Mouse (Mus musculus) heart, embryonic 13.5 days (tissue): ENCODE data around the gene Zdhhc24. TPM values are rescaled to one million over a fixed set of nuclear protein-coding genes. Genes with fewer than 3 reads are reported as not detected.
"Not testable (repeated sequence)": the region's sequence is repeated elsewhere in the genome, so short reads cannot be mapped to it uniquely, and the experiment has no call there.

Source experiments
- ATAC-seq: fragments of 200-750 bp; cut with Nextera tagmentation; 2 replicates; pipeline ENCODE4 v1.8.0; 2017; ENCODE audit warnings: moderate TSS enrichment; ENCODE audit not compliant: insufficient number of reproducible peaks, low FRiP score, low TSS enrichment; ENCODE audit errors: extremely low read depth
- H3K27ac ChIP-seq: fragments of 300-500 bp; sonication (generic); replicated peaks from 2 replicates; pipeline ENCODE4 v1.5.1; 2015; ENCODE audit warnings: moderate library complexity, mild to moderate bottlenecking, inconsistent platforms
- H3K27me3 ChIP-seq: fragments of 300-500 bp; sonication (generic); replicated peaks from 2 replicates; pipeline ENCODE4 v1.6.1; 2015; ENCODE audit warnings: mild to moderate bottlenecking, inconsistent platforms
- H3K36me3 ChIP-seq: fragments of 300-500 bp; sonication (generic); 2 replicates; pipeline ENCODE4 v1.6.1; 2015; ENCODE audit warnings: mild to moderate bottlenecking, inconsistent platforms
- H3K4me1 ChIP-seq: fragments of 300-500 bp; sonication (generic); 2 replicates; pipeline ENCODE4 v1.6.1; 2015; ENCODE audit warnings: inconsistent platforms
- H3K4me2 ChIP-seq: fragments of 300-500 bp; sonication (generic); 2 replicates; pipeline ENCODE4 v1.6.1; 2015; ENCODE audit warnings: inconsistent platforms, mild to moderate bottlenecking, moderate library complexity
- H3K4me3 ChIP-seq: fragments of 300-500 bp; sonication (generic); 2 replicates; pipeline ENCODE4 v1.5.1; 2015; ENCODE audit warnings: moderate library complexity, mild to moderate bottlenecking, inconsistent platforms
- H3K9ac ChIP-seq: fragments of 300-500 bp; sonication (generic); 2 replicates; pipeline ENCODE4 v1.6.1; 2015; ENCODE audit warnings: inconsistent platforms, mild to moderate bottlenecking, moderate library complexity
- H3K9me3 ChIP-seq: fragments of 300-500 bp; sonication (generic); 2 replicates; pipeline ENCODE4 v1.6.1; 2016; ENCODE audit warnings: inconsistent platforms
- WGBS: fragments of 180-500 bp; shearing (Covaris S2); methylation state at CpG from one replicate; pipeline ENCODE4 v1.1.7; 2015; ENCODE audit warnings: mixed read lengths; 5-methylcytosine and 5-hydroxymethylcytosine counted together
- polyA plus RNA-seq: library from polyadenylated mRNA; unstranded; fragments of >200 nt; fragmentation: Nextera tagmentation; extraction: Ambion mirVana; gene quantifications from 2 replicates; pipeline ENCODE4 v1.2.1, GENCODE M21; 2015

Zdhhc24 gene
- polyA plus RNA-seq, 1 experiment from 2014 or later, result 8.6 TPM

DNA sequence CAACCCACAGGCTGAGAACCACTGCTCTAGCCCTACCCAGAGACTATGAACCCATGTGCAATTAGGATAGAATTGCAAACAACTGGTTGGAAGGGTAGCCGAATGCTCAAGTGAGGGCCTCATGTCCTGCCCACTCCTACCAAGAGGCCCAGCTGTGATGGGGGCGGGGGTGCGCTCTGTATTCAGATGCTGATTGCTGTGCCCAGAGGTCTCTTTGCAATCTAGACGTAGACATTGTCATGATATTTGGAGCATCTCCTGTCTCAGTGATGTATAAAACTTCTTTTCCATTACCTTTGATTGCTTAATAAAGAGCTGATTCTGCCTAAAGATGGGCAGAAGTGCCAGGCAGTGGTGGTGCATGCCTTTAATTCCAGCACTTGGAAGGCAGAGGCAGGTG, 28.7 kb upstream of the Zdhhc24 start:
- H3K4me2 ChIP-seq, result no peak overlapping the region
- peaks cover 40% of the 10 kb centered on the region for H3K27me3 ChIP-seq
- ATAC-seq, result no peak
- no peaks in the 10 kb centered on the region for H3K9me3 ChIP-seq
- no peak overlapping the region for H3K9ac ChIP-seq
- WGBS, result 53% methylated on average over 4 of the region's 4 CpGs
- no peaks in the 10 kb centered on the region for H3K36me3 ChIP-seq
- no peak overlapping the region for H3K27ac ChIP-seq
- peaks cover 4% of the 10 kb centered on the region; the same call in 1 of the 2 replicates for H3K4me1 ChIP-seq
- no peak overlapping the region for H3K4me3 ChIP-seq

DNA sequence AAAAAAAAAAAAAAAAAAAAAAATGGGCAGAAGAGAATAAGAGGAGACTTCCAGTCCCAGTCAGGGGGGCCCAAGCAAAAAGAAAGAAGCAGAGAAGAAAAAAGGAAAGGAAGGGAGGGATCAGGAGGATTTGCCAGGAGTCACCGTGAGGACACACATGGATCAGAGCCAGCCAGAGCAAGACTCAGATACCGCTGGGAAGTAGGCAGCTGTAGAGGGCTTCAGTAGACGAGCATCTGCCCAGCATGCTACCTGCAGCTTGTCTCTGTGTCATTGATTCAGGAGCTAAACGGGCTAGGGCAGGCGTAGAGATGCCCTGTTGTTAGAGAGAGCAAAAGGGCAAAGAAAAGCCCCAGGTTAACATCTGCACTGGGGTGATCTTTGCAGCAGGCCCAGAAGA, 28.2 kb upstream of the Zdhhc24 start:
- 40% methylated on average over 5 of the region's 5 CpGs for WGBS
- Histone ChIP-seq H3K4me2 (no peak overlapping the region), H3K27ac (no peak overlapping the region), H3K36me3 (no peaks in the 10 kb centered on the region), H3K4me1 (peaks cover 4% of the 10 kb centered on the region; the same call in 1 of the 2 replicates), H3K4me3 (no peak overlapping the region), H3K9ac (no peak overlapping the region), H3K9me3 (no peaks in the 10 kb centered on the region), H3K27me3 (peaks cover 40% of the 10 kb centered on the region)
- no peak for ATAC-seq

DNA sequence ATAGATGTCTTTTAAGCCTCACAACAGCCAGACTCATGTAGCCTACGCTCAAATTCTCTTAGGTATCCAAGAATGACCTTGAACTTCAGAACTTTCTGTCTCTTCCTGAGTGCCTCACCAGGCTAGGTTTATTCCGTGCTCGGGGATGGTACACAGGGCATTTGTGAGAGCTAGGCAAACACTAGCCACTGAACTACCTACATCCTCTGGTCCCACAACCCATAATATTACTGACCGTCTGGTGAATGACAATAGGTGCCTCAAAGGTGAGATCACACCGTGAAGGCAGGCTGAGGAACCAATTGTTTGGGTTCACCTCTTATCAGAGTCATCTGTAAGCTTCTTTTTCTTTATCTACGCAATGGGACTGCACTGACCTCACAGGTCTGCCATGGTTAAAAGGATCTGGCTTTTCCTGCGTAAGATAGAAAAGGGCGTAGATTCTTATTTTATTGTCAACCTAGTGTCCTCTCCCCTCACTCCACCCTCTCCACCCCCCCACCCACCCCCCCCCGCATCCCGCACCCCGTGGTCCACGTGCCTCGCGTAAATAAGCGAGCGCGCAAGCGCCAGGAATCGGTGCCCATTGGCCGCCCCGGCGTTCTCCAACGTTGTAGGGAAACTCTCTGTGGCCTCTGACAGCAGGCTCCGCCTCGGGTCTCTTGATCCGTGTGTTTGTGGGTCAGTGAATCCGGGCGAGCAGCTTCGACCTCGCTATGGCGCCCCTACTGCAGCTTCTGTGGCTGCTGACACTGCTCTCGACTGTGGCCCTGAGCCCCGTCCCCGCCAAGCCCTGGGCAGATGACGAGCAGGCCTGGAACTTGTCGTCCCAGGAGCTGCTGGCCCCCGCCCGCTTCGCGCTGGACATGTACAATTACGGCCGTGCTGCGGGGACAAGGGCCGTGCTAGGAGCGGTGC, 23.7 kb upstream of the Zdhhc24 start, which contains the start of gene Ctsf:
Gene Ctsf, plus strand, starts transcription at position 579 of the 918 bp plus-strand sequence.
- H3K27ac ChIP-seq, result no peak within 1 kb of the TSS
- peaks cover 17% of the 10 kb centered on the region for H3K4me1 ChIP-seq
- peaks cover 31% of the 10 kb centered on the region for H3K27me3 ChIP-seq
- peak within 1 kb of the TSS; percentile 67 for H3K4me3 ChIP-seq
- peak within 1 kb of the TSS; percentile 85 for H3K9ac ChIP-seq
- no peaks in the 10 kb centered on the region for H3K9me3 ChIP-seq
- peak within 1 kb of the TSS; percentile 93 for H3K4me2 ChIP-seq
- 0 out of 2 replicates have a peak, but pooled peaks cover 4% of the 10 kb centered on the region for H3K36me3 ChIP-seq
- 4% methylated on average over 45 of the region's 45 CpGs for WGBS
- ATAC-seq, result peak; percentile 40; the same call in 1 of the 2 replicates

GRCm38 (mm10) chr19:4855470-4855820, 23.0 kb upstream of the Zdhhc24 start:
- Histone ChIP-seq H3K27ac (no peak overlapping the region), H3K9ac (peak overlapping the region; percentile 85), H3K4me2 (peak overlapping the region; percentile 93), H3K36me3 (0 out of 2 replicates have a peak, but pooled peaks cover 9% of the 10 kb centered on the region), H3K9me3 (no peaks in the 10 kb centered on the region), H3K4me3 (peak overlapping the region; percentile 67), H3K27me3 (peaks cover 26% of the 10 kb centered on the region), H3K4me1 (peaks cover 17% of the 10 kb centered on the region)
- no peak for ATAC-seq
- 3% methylated on average over 14 of the region's 14 CpGs for WGBS

DNA sequence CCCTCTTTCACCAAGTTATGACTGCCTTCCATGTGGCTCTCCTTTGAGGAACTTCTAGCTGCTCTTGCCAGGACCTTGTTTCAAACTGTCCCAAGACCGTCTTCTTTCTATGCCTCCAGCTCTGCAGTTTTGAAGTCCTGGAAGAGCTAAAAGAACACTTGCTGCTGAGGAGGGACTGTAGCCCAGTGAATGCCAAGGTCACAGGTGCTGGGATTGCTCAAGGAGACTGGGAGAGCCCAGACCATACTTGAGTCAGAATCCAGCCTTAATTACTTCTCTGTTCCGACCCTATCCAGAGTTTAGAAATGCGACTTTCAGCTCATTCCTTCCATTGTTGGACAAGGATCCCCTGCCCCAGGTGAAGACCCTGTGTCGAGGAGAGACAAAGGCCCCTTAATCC, 22.5 kb upstream of the Zdhhc24 start:
- peak overlapping the region; percentile 67; the same call in 1 of the 2 replicates for H3K4me3 ChIP-seq
- no peak for ATAC-seq
- H3K27me3 ChIP-seq, result peaks cover 25% of the 10 kb centered on the region
- H3K4me1 ChIP-seq, result peaks cover 17% of the 10 kb centered on the region
- 75% methylated on average over 4 of the region's 4 CpGs for WGBS
- no peak overlapping the region for H3K9ac ChIP-seq
- H3K27ac ChIP-seq, result no peak overlapping the region
- H3K9me3 ChIP-seq, result no peaks in the 10 kb centered on the region
- 0 out of 2 replicates have a peak, but pooled peaks cover 10% of the 10 kb centered on the region for H3K36me3 ChIP-seq
- peak overlapping the region; percentile 93 for H3K4me2 ChIP-seq

- ATAC-seq, result no peak; the same call in 1 of the 2 replicates
- 42% methylated on average over 6 of the region's 6 CpGs for WGBS
- Histone ChIP-seq H3K27me3 (peaks cover 24% of the 10 kb centered on the region), H3K4me2 (no peak overlapping the region), H3K9ac (no peak overlapping the region; the same call in 1 of the 2 replicates), H3K27ac (no peak overlapping the region), H3K4me3 (no peak overlapping the region), H3K4me1 (peaks cover 17% of the 10 kb centered on the region), H3K36me3 (0 out of 2 replicates have a peak, but pooled peaks cover 10% of the 10 kb centered on the region), H3K9me3 (no peaks in the 10 kb centered on the region)
These were observed 19.4 kb upstream of the Zdhhc24 start for GRCm38 (mm10) chr19:4859081-4859480.

- ATAC-seq, result no peak
- 77% methylated on average over 6 of the region's 6 CpGs for WGBS
These were observed 15.4 kb upstream of the Zdhhc24 start for GRCm38 (mm10) chr19:4863048-4863447.

DNA sequence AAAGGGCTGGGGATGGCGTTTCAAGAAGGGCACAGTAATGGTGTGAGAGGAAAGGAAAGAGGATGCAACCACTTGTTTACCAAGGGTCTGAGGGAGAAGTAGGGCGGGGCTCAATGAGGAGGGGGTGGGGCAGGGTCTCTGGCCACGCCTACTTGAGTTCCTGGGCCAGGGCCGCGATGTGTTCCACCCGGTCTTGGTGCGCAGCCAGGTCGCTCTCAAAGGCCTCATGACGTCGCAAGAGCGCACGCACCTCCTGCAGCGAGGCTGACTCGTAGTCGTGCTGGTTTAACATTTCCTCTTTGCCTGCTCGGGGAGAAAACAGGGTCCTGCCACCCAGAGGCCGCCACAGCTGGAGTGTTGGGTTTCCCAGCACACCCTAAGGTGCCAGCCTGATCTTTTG, 13.3 kb upstream of the Zdhhc24 start:
- Histone ChIP-seq H3K27me3 (peaks cover 49% of the 10 kb centered on the region), H3K4me3 (peak overlapping the region; percentile 18), H3K36me3 (0 out of 2 replicates have a peak, but pooled peaks cover 3% of the 10 kb centered on the region), H3K9ac (peak overlapping the region; percentile 24; the same call in 1 of the 2 replicates), H3K4me2 (peak overlapping the region; percentile 53), H3K9me3 (no peaks in the 10 kb centered on the region), H3K27ac (no peak overlapping the region), H3K4me1 (peaks cover 5% of the 10 kb centered on the region; the same call in 1 of the 2 replicates)
- 9% methylated on average over 17 of the region's 17 CpGs for WGBS
- ATAC-seq, result no peak

More at GRCm38 (mm10) chr19:4863048-4863447, 15.4 kb upstream of the Zdhhc24 start:
- Histone ChIP-seq H3K9me3 (no peaks in the 10 kb centered on the region), H3K36me3 (0 out of 2 replicates have a peak, but pooled peaks cover 10% of the 10 kb centered on the region), H3K4me2 (no peak overlapping the region), H3K27ac (no peak overlapping the region), H3K4me1 (peaks cover 11% of the 10 kb centered on the region; the same call in 1 of the 2 replicates), H3K27me3 (peaks cover 40% of the 10 kb centered on the region), H3K4me3 (no peak overlapping the region), H3K9ac (no peak overlapping the region)

GRCm38 (mm10) chr19:4874613-4875012, 3.9 kb upstream of the Zdhhc24 start:
- not testable (repeated sequence) for H3K27ac ChIP-seq, H3K4me2 ChIP-seq, H3K9ac ChIP-seq, H3K36me3 ChIP-seq, H3K4me3 ChIP-seq, H3K9me3 ChIP-seq, ATAC-seq
- peaks cover 17% of the 10 kb centered on the region for H3K4me1 ChIP-seq
- peaks cover 13% of the 10 kb centered on the region for H3K27me3 ChIP-seq
- WGBS, result 68% methylated on average over 1 of the region's 1 CpGs

DNA sequence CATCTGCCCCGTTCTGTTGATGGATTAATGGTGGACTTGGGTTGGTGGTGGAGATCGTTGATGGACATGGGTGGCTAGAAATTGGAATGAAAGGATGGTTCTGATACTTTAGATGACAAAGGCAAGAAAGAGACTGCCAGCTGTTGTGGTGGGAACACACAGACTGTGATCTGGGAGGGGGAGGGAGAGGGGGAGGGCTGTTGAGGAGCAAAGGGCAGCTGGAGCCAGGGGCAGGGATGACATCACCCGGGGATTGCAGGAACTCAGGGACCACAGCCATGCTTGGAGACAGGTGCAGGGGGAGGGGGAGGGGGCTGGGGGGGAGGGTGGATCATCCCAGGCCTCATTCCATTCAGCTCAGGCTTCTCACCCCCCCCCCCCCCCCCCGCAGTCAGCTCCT, 2.2 kb upstream of the Zdhhc24 start:
- Histone ChIP-seq H3K4me2 (no peak overlapping the region), H3K27ac (no peak overlapping the region), H3K9ac (no peak overlapping the region), H3K27me3 (peaks cover 13% of the 10 kb centered on the region), H3K4me1 (peaks cover 17% of the 10 kb centered on the region), H3K4me3 (no peak overlapping the region), H3K36me3 (no peaks in the 10 kb centered on the region), H3K9me3 (no peaks in the 10 kb centered on the region)
- 55% methylated on average over 3 of the region's 4 CpGs for WGBS
- ATAC-seq, result no peak

GRCm38 (mm10) chr19:4876755-4877154, 1.7 kb upstream of the Zdhhc24 start:
- Histone ChIP-seq H3K9ac (no peak overlapping the region), H3K4me2 (no peak overlapping the region), H3K27ac (no peak overlapping the region), H3K36me3 (no peaks in the 10 kb centered on the region), H3K9me3 (no peaks in the 10 kb centered on the region), H3K4me3 (no peak overlapping the region), H3K27me3 (peaks cover 13% of the 10 kb centered on the region), H3K4me1 (peaks cover 17% of the 10 kb centered on the region)
- WGBS, result 65% methylated on average over 3 of the region's 3 CpGs
- no peak for ATAC-seq
